Mouse (Mus musculus) thymus, adult 2 months (tissue): ENCODE results near the gene Actb. TPM values are rescaled to one million over a fixed set of nuclear protein-coding genes. Genes with fewer than 3 reads are reported as not detected.

Source experiments
- DNase-seq: peaks from one replicate; pipeline ENCODE4 v3.0.0; 2021
- H3K27ac ChIP-seq: fragments of 200-500 bp; 2 replicates; pipeline ENCODE4 v1.5.1; 2012; ENCODE audit warnings: low read length, control low read depth; ENCODE audit not compliant: control insufficient read depth, insufficient read depth
- H3K27me3 ChIP-seq: fragments of 200-500 bp; 2 replicates; pipeline ENCODE4 v1.6.1; 2012; ENCODE audit warnings: mild to moderate bottlenecking, low read length, moderate library complexity, mixed read lengths; ENCODE audit not compliant: control insufficient read depth, insufficient read depth
- H3K36me3 ChIP-seq: fragments of 200-500 bp; 2 replicates; pipeline ENCODE4 v1.6.1; 2012; ENCODE audit warnings: mild to moderate bottlenecking, low read length, moderate library complexity; ENCODE audit not compliant: control insufficient read depth, insufficient read depth
- H3K4me1 ChIP-seq: fragments of 200-500 bp; replicated peaks from 2 replicates; pipeline ENCODE4 v1.6.1; 2012; ENCODE audit warnings: low read length; ENCODE audit not compliant: control insufficient read depth, insufficient read depth
- H3K4me3 ChIP-seq: fragments of 200-500 bp; 2 replicates; pipeline ENCODE4 v1.5.1; 2012; ENCODE audit warnings: mild to moderate bottlenecking, low read length, control low read depth, moderate library complexity; ENCODE audit not compliant: control insufficient read depth, insufficient read depth
- CTCF ChIP-seq: fragments of 200-500 bp; IDR thresholded peaks from 2 replicates; pipeline ENCODE4 v1.5.1; 2012; ENCODE audit warnings: mild to moderate bottlenecking, control low read depth, low read length, moderate library complexity, borderline replicate concordance; ENCODE audit not compliant: control insufficient read depth, poor library complexity, insufficient read depth; ENCODE audit errors: extremely low read depth
- POLR2A ChIP-seq: fragments of 200-500 bp; IDR thresholded peaks from 2 replicates; pipeline ENCODE4 v1.6.1; 2012; ENCODE audit warnings: mild to moderate bottlenecking, low read length, control low read depth, moderate library complexity; ENCODE audit not compliant: control insufficient read depth, poor library complexity, insufficient read depth; ENCODE audit errors: extremely low read depth
- WGBS: fragments of 180-500 bp; shearing (Covaris S2); methylation state at CpG from one replicate; pipeline ENCODE4 v1.1.7; 2018; 5-methylcytosine and 5-hydroxymethylcytosine counted together
- polyA plus RNA-seq: library from polyadenylated mRNA; depleted of rRNA; stranded (reverse); fragments of >200 nt; gene quantifications from 2 replicates; pipeline ENCODE4 v1.2.3, GENCODE M21; 2012

Actb gene
- polyA plus RNA-seq, 1 experiment, result 6,903 TPM

- no peak overlapping the region for H3K27ac ChIP-seq
- TF ChIP-seq CTCF (no peak), POLR2A (no peak)
- no peaks in the 10 kb centered on the region for H3K27me3 ChIP-seq
- no peak overlapping the region for H3K4me3 ChIP-seq
- 91% methylated on average over 12 of the region's 12 CpGs for WGBS
- no peak for DNase-seq
- H3K36me3 ChIP-seq, result no peaks in the 10 kb centered on the region
- peaks cover 54% of the 10 kb centered on the region for H3K4me1 ChIP-seq
These were observed 17.9 kb upstream of the Actb start for GRCm38 (mm10) chr5:142924336-142924959.

GRCm38 (mm10) chr5:142923781-142924180 is 17.2 kb upstream of the Actb start:
- H3K27me3 ChIP-seq, result no peaks in the 10 kb centered on the region
- no peak overlapping the region for H3K27ac ChIP-seq
- TF ChIP-seq POLR2A, result no peak
- no peak for TF ChIP-seq CTCF
- peaks cover 49% of the 10 kb centered on the region for H3K4me1 ChIP-seq
- DNase-seq, result no peak
- no peaks in the 10 kb centered on the region for H3K36me3 ChIP-seq
- WGBS, result 82% methylated on average over 3 of the region's 3 CpGs
- H3K4me3 ChIP-seq, result no peak overlapping the region

GRCm38 (mm10) chr5:142922251-142922650 is 15.7 kb upstream of the Actb start:
- no peak for DNase-seq
- TF ChIP-seq CTCF, result no peak
- TF ChIP-seq POLR2A, result no peak
- H3K4me3 ChIP-seq, result no peak overlapping the region
- H3K27me3 ChIP-seq, result no peaks in the 10 kb centered on the region
- peaks cover 40% of the 10 kb centered on the region for H3K4me1 ChIP-seq
- WGBS, result 77% methylated on average over 5 of the region's 5 CpGs
- H3K27ac ChIP-seq, result no peak overlapping the region
- H3K36me3 ChIP-seq, result no peaks in the 10 kb centered on the region

- no peak overlapping the region for H3K4me3 ChIP-seq
These were observed 14.5 kb upstream of the Actb start for GRCm38 (mm10) chr5:142921074-142921459.

GRCm38 (mm10) chr5:142920311-142921073 is 13.9 kb upstream of the Actb start:
- DNase-seq, result peak; percentile 87
- H3K36me3 ChIP-seq, result no peaks in the 10 kb centered on the region
- no peaks in the 10 kb centered on the region for H3K27me3 ChIP-seq
- 21% methylated on average over 8 of the region's 8 CpGs for WGBS
- H3K27ac ChIP-seq, result peak overlapping the region; percentile 75
- H3K4me3 ChIP-seq, result no peak overlapping the region
- peaks cover 32% of the 10 kb centered on the region for H3K4me1 ChIP-seq
- TF ChIP-seq POLR2A (no peak), CTCF (peak; percentile 48; the same call in 1 of the 2 replicates)

More at GRCm38 (mm10) chr5:142921074-142921459, 14.5 kb upstream of the Actb start:
- no peak for DNase-seq
- 62% methylated on average over 6 of the region's 6 CpGs for WGBS
- no peaks in the 10 kb centered on the region for H3K27me3 ChIP-seq
- peaks cover 38% of the 10 kb centered on the region for H3K4me1 ChIP-seq
- peak overlapping the region; percentile 75 for H3K27ac ChIP-seq
- TF ChIP-seq CTCF (no peak), POLR2A (no peak)
- H3K36me3 ChIP-seq, result no peaks in the 10 kb centered on the region

- H3K36me3 ChIP-seq, result no peaks in the 10 kb centered on the region
- H3K4me1 ChIP-seq, result peaks cover 32% of the 10 kb centered on the region
- H3K27ac ChIP-seq, result no peak overlapping the region
- 98% methylated on average over 8 of the region's 8 CpGs for WGBS
- no peak for TF ChIP-seq CTCF
- TF ChIP-seq POLR2A, result no peak
- DNase-seq, result no peak
- no peaks in the 10 kb centered on the region for H3K27me3 ChIP-seq
- H3K4me3 ChIP-seq, result no peak overlapping the region
These were observed 10.8 kb upstream of the Actb start for GRCm38 (mm10) chr5:142917402-142917801.

- DNase-seq, result no peak
- WGBS, result 66% methylated on average over 7 of the region's 7 CpGs
- peaks cover 31% of the 10 kb centered on the region for H3K4me1 ChIP-seq
- H3K27ac ChIP-seq, result no peak overlapping the region
- H3K36me3 ChIP-seq, result no peaks in the 10 kb centered on the region
- TF ChIP-seq CTCF (no peak), POLR2A (no peak)
- no peaks in the 10 kb centered on the region for H3K27me3 ChIP-seq
- no peak overlapping the region for H3K4me3 ChIP-seq
These were observed 10.0 kb upstream of the Actb start for GRCm38 (mm10) chr5:142916593-142916992.
